Mouse (Mus musculus) lung, postnatal 0 days (tissue): ENCODE measurements at regions not wholly inside any gene's neighbourhood (a gene's known extent, or its start where the extent isn't known, plus 50 kb on each side); places are given as distances from the start of the nearest gene placed in this dataset.
A peak's percentile ranks its signal among the peaks of the same experiment; 100 is the strongest.

Experiments
- CTCF ChIP-seq: IDR thresholded peaks from 2 replicates; pipeline ENCODE4 v1.5.1; 2016; ENCODE audit warnings: antibody characterized with exemption, mild to moderate bottlenecking
- EP300 ChIP-seq: IDR thresholded peaks from 2 replicates; pipeline ENCODE4 v1.6.1; 2016; ENCODE audit warnings: antibody characterized with exemption, mild to moderate bottlenecking, control low read depth

DNA sequence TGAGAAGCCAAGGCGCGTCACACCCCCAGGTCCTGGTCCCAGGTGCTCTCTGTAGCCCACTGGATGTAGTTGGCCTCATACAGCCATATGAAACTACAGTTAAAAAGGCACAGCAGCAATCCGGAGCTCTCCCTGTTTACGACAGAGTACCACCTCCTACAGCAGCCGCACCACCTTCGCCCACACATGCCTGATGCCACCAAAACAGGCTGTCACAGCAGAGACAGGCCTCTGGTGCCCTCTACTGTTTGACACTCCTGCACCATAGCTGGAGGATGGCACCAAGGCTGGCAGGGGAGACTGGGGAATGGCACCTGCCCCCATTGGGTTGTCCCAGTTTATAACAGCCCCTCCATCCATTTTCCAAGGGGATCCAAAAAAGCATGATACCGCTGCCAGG lies 84.1 kb downstream of the Rplp1 start:
- TF ChIP-seq CTCF (peak; percentile 87), EP300 (no peak)
